Mouse (Mus musculus): ENCODE measurements around the gene a.

DNA sequence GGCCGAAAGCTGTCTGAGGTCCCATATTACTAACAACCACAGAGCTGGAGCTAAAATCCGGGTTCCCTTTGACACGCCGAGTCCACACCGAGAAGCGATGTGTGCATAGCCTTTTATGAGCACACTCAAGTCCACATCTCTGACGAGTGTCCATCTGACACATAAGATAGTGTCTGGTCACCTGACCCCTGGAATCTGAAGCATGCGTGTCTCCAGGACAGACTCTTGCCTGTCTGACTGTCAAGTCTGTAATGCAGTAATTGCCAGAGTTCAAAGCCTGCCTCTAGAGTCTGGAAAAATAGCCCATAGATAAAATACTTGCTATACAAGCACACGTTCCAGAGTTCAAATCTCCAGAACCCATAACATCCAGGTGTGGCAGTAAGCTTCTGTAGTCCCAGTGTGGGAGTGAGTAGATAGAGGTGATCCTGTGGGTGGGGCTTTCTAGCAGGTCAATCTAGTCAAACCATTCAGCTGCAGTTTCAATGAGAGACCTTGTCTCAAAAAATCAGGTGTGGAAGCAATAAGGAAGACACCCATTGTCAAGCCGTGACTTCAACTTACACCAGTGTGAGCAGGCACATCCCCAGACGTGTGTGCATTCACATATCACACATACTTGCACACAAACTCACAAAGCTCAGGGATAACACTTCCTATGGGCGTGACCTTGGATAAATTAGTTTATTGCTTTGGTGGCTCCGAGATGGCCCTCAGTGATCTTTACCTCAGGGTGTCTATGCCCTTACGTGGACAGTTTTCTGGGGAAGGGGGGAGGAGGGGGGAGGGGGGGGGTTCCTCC is 309.0 kb downstream of the a start:
- no peak for TF ChIP-seq CTCF (IDR thresholded peaks at IDR 0.05; ENCODE audit: low read depth, low read length)
- TF ChIP-seq POLR2AphosphoS5 (IDR thresholded peaks at IDR 0.05; ENCODE audit: insufficient replicate concordance, low read depth, low read length) = no peak
- TF ChIP-seq TAL1 (conservative IDR thresholded peaks at IDR 0.05; ENCODE audit: low read depth, low read length) = no peak
- no peak for TF ChIP-seq GATA1 (IDR thresholded peaks at IDR 0.05; ENCODE audit: borderline replicate concordance, low read length)

Data from G1E (cell line).